Mouse (Mus musculus): ENCODE measurements around the gene Trim58. TPM values are rescaled to one million over a fixed set of nuclear protein-coding genes. Genes with fewer than 3 reads are reported as not detected.

Gene Trim58
- total RNA-seq (2012; rRNA removed): not detected in 2 replicates
- total RNA-seq (2014; rRNA removed): not detected in 2 replicates
- not detected in 2 replicates for polyA plus RNA-seq (2012; ENCODE audit: insufficient read length, low read depth)

GRCm38 (mm10) chr11:58640272-58640867 lies at the start of gene Trim58:
Trim58 (plus strand) TSS chr11:58640465.
- dilution Hi-C loops (cut with MboI; ENCODE audit: extremely low pct_ligation_motif_present, extremely low pct_unique_long_range_greater_than_20kb, low sequenced_read_pairs): no loop called here
- Histone ChIP-seq H3K9ac (ENCODE audit: insufficient read depth, low read depth) (no peak within 1 kb of the TSS), H3K4me1 (ENCODE audit: control insufficient read depth in 1 of 2, insufficient read depth in 2 of 2) (peaks cover 2 to 4% of the 10 kb centered on the region in 2 experiments; a peak in 3 of 4 replicates), H3K27me3 (replicated peaks) (peaks cover 79% of the 10 kb centered on the region), H3K27ac (ENCODE audit: insufficient read depth, low read depth) (no peak within 1 kb of the TSS), H3K4me3 (replicated peaks in 1 of 3; ENCODE audit: low read depth in 2 of 3, low read length in 2 of 3, poor library complexity in 1 of 3) (no peak within 1 kb of the TSS), H3K36me3 (replicated peaks in 1 of 2; ENCODE audit: control insufficient read depth in 1 of 2, insufficient read depth in 1 of 2, low read length in 1 of 2) (no peaks in the 10 kb centered on the region), H3K9me3 (replicated peaks; ENCODE audit: low read length) (no peaks in the 10 kb centered on the region), H3K79me2 (replicated peaks; ENCODE audit: control insufficient read depth, extremely low read depth, insufficient read depth, poor library complexity, severe bottlenecking) (no peaks in the 10 kb centered on the region), H3K4me2 (ENCODE audit: insufficient read depth, low read depth, poor library complexity, severe bottlenecking) (no peak within 1 kb of the TSS)
- DNase-seq (ENCODE audit: extremely low read depth): no peak
- TF ChIP-seq RAD21 (IDR thresholded peaks at IDR 0.05; ENCODE audit: low read depth, low read length) (no peak), MYC (IDR thresholded peaks at IDR 0.05; ENCODE audit: low read depth, low read length) (no peak), ZC3H11A (IDR thresholded peaks at IDR 0.05; ENCODE audit: low read depth, low read length) (no peak), ZNF384 (IDR thresholded peaks at IDR 0.05; ENCODE audit: low read depth, low read length) (no peak), UBTF (IDR thresholded peaks at IDR 0.05; ENCODE audit: low read depth, low read length) (no peak), TBP (conservative IDR thresholded peaks at IDR 0.05; ENCODE audit: low read depth, low read length) (no peak)
- in situ Hi-C loops (cut with MboI; ENCODE audit: low pct_ligation_motif_present, low pct_unique_long_range_greater_than_20kb, low sequenced_read_pairs): loop anchor here (25.0 kb wide), 1 partner anchor 703 kb away; no protein-coding TSS in a partner anchor

- Histone ChIP-seq H3K4me1 (ENCODE audit: control insufficient read depth in 1 of 2, insufficient read depth in 2 of 2) (no peaks in the 10 kb centered on the region), H3K79me2 (replicated peaks; ENCODE audit: control insufficient read depth, extremely low read depth, insufficient read depth, poor library complexity, severe bottlenecking) (no peaks in the 10 kb centered on the region), H3K36me3 (replicated peaks in 1 of 2; ENCODE audit: control insufficient read depth in 1 of 2, insufficient read depth in 1 of 2, low read length in 1 of 2) (no peaks in the 10 kb centered on the region), H3K27ac (ENCODE audit: insufficient read depth, low read depth) (no peak within 1 kb of the TSS), H3K27me3 (replicated peaks) (peaks cover 65% of the 10 kb centered on the region), H3K9me3 (replicated peaks; ENCODE audit: low read length) (peaks cover 2% of the 10 kb centered on the region), H3K9ac (ENCODE audit: insufficient read depth, low read depth) (no peak within 1 kb of the TSS), H3K4me2 (ENCODE audit: insufficient read depth, low read depth, poor library complexity, severe bottlenecking) (no peak within 1 kb of the TSS), H3K4me3 (replicated peaks in 1 of 3; ENCODE audit: low read depth in 2 of 3, low read length in 2 of 3, poor library complexity in 1 of 3) (no peak within 1 kb of the TSS)
- dilution Hi-C loops (cut with MboI; ENCODE audit: extremely low pct_ligation_motif_present, extremely low pct_unique_long_range_greater_than_20kb, low sequenced_read_pairs) (no loop called here), in situ Hi-C loops (cut with MboI; ENCODE audit: low pct_ligation_motif_present, low pct_unique_long_range_greater_than_20kb, low sequenced_read_pairs) (no loop called here)
- TF ChIP-seq MYC (IDR thresholded peaks at IDR 0.05; ENCODE audit: low read depth, low read length) (no peak), JUND (conservative IDR thresholded peaks at IDR 0.05; ENCODE audit: low read depth, low read length) (no peak), PAX5 (IDR thresholded peaks at IDR 0.05; ENCODE audit: low read length) (no peak), ELF1 (IDR thresholded peaks at IDR 0.05; ENCODE audit: low read depth, low read length) (no peak), USF1 (IDR thresholded peaks at IDR 0.05; ENCODE audit: low read depth, low read length) (no peak), MAFK (IDR thresholded peaks at IDR 0.05; ENCODE audit: insufficient replicate concordance, low read length) (no peak), ZC3H11A (IDR thresholded peaks at IDR 0.05; ENCODE audit: low read depth, low read length) (no peak), KAT2A (IDR thresholded peaks at IDR 0.05; ENCODE audit: insufficient replicate concordance, low read length) (no peak), POLR2A (IDR thresholded peaks at IDR 0.05; ENCODE audit: low read depth, low read length) (no peak), CHD2 (IDR thresholded peaks at IDR 0.05; ENCODE audit: low read length) (no peak), NRF1 (IDR thresholded peaks at IDR 0.05; ENCODE audit: low read depth, low read length) (no peak)
- no peak for DNase-seq (ENCODE audit: extremely low read depth)
These were observed 45.5 kb upstream of the Trim58 start, which contains the start of gene Olfr324 for GRCm38 (mm10) chr11:58594814-58595213. Olfr324 (plus strand) TSS chr11:58595114.
